Mouse (Mus musculus): ENCODE results near the gene Cutc. TPM values are rescaled to one million over a fixed set of nuclear protein-coding genes. Genes with fewer than 3 reads are reported as not detected.

Gene Cutc
- polyA plus RNA-seq, 1 experiment from 2014 or later = 10.9 TPM

- no peak overlapping the region for H3K9ac ChIP-seq
- H3K27ac ChIP-seq = no peak overlapping the region
- no peaks in the 10 kb centered on the region for H3K4me1 ChIP-seq
- no peaks in the 10 kb centered on the region for H3K27me3 ChIP-seq
- H3K4me3 ChIP-seq (replicated peaks) = no peak overlapping the region
- H3K36me3 ChIP-seq (replicated peaks) = no peaks in the 10 kb centered on the region
- no peak for ATAC-seq (ENCODE audit: low FRiP score)
- H3K4me2 ChIP-seq = no peak overlapping the region
- WGBS = 87% methylated on average over 10 of the region's 10 CpGs
- no peaks in the 10 kb centered on the region for H3K9me3 ChIP-seq
Observed at GRCm38 (mm10) chr19:43813315-43813714, 60.5 kb downstream of the Cutc start.

- Histone ChIP-seq H3K9me3 (no peaks in the 10 kb centered on the region), H3K36me3 (replicated peaks) (no peaks in the 10 kb centered on the region), H3K9ac (no peak overlapping the region), H3K27me3 (no peaks in the 10 kb centered on the region), H3K4me1 (no peaks in the 10 kb centered on the region), H3K4me3 (replicated peaks) (no peak overlapping the region), H3K4me2 (no peak overlapping the region), H3K27ac (no peak overlapping the region)
- no peak for ATAC-seq (ENCODE audit: low FRiP score)
- WGBS = 88% methylated on average over 14 of the region's 14 CpGs
Observed at GRCm38 (mm10) chr19:43815661-43816414, 63.0 kb downstream of the Cutc start.

Other genes starting within 250 kb of the Cutc start
- 57.6 and 58.8 TPM in 2 replicates for gene Got1, start 228.4 kb upstream of the Cutc start, polyA plus RNA-seq (2016; fragmentation: Nextera tagmentation; extraction: Ambion mirVana)
- 6.3 and 8.3 TPM in 2 replicates for gene Nkx2-3, start 140.7 kb upstream of the Cutc start, polyA plus RNA-seq (2016; fragmentation: Nextera tagmentation; extraction: Ambion mirVana)
- 17.5 and 18.1 TPM in 2 replicates for gene Slc25a28, start 78.1 kb upstream of the Cutc start, polyA plus RNA-seq (2016; fragmentation: Nextera tagmentation; extraction: Ambion mirVana)
- gene Entpd7, start 63.3 kb upstream of the Cutc start, polyA plus RNA-seq (2016; fragmentation: Nextera tagmentation; extraction: Ambion mirVana) = 10.2 TPM in 2 replicates
- gene Cox15, start within 50 bp of the Cutc start, polyA plus RNA-seq (2016; fragmentation: Nextera tagmentation; extraction: Ambion mirVana) = 14.5 and 15.5 TPM in 2 replicates
- not detected in 2 replicates for gene Abcc2, start 29.2 kb downstream of the Cutc start, polyA plus RNA-seq (2016; fragmentation: Nextera tagmentation; extraction: Ambion mirVana)
- gene Dnmbp, start 187.2 kb downstream of the Cutc start, polyA plus RNA-seq (2016; fragmentation: Nextera tagmentation; extraction: Ambion mirVana) = 16.9 and 19.1 TPM in 2 replicates
- gene Cpn1, start 233.6 kb downstream of the Cutc start, polyA plus RNA-seq (2016; fragmentation: Nextera tagmentation; extraction: Ambion mirVana) = 0.10 TPM in 1 of 2 replicates, not detected in the other